Mouse (Mus musculus) spleen, adult 2 months (tissue): ENCODE measurements at regions not wholly inside any gene's neighbourhood (a gene's known extent, or its start where the extent isn't known, plus 50 kb on each side); places are given as distances from the start of the nearest gene placed in this dataset.

Source experiments
- CTCF ChIP-seq: fragments of 200-500 bp; IDR thresholded peaks from 2 replicates; pipeline ENCODE4 v1.5.1; 2011; ENCODE audit warnings: mild to moderate bottlenecking, inconsistent platforms; ENCODE audit not compliant: insufficient read depth, insufficient read length, insufficient replicate concordance; ENCODE audit errors: extremely low read depth
- POLR2A ChIP-seq: fragments of 200-500 bp; IDR thresholded peaks from 2 replicates; pipeline ENCODE4 v1.6.1; 2011; ENCODE audit warnings: low read depth, low read length, inconsistent platforms

DNA sequence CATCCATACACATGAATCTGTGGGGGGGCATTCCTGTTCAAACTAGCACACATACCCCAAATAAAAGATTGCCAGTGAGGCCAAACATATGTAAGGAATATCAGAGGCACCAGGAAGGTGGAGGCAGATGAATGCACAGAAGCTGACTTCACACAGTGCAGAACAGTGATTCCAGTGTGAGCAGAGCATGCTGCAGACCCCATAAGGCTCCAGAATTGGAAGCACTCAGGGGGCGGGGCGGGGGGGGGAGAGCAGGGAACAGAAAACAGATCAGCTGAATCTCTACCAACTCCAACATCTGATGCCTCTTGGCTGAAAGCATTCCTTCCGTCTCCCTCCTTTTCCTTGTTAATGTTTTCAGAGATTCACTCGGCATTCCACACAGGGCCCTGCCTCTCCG lies 62.3 kb downstream of the Dact1 start:
- TF ChIP-seq CTCF (no peak), POLR2A (no peak)
